ENCODE assay signal across 12 mouse cellular contexts in the genomic region with DNA sequence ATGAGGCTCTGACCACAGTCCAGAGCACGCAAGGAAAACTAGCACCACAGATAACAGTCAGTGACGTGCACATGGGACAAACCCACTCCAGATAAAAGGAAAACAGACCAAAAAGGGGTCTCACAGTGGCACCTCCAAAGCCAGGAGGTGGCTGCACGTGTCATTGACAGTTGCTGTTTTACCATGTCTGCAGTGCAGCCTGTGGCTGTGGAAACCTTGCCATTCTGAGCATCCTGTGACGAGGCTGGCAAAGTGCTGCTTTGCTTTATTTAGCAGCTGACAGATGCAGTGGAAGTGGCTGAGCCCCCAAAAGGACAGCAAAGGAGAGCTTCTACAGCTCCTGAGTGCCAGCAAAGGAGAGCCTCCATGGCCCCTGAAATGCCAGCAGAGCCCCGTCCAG.
DNase-seq lines count a peak whose midpoint lies in the region; ATAC-seq lines count a peak whose summit lies in the region.
"Had no signal": no experiment of that assay in that cellular context is flagged by ENCODE, and none has a peak within 500 bp of the region (broad histone marks: within the 10 kb centered on the region; RNA-seq: fewer than 3 reads in every experiment).

No protein-coding gene starts in this region.

- H3K27me3 ChIP-seq in heart, embryonic 13.5 days (replicated peaks) = peaks cover 3% of the 10 kb centered on the region
- H3K27me3 ChIP-seq: embryonic facial prominence, embryonic 13.5 days; liver, embryonic 13.5 days had no signal

- peaks cover 25% of the 10 kb centered on the region for H3K36me3 ChIP-seq in heart, embryonic 13.5 days
- H3K36me3 ChIP-seq: liver, embryonic 13.5 days had no signal

- H3K4me3 ChIP-seq in heart, embryonic 13.5 days = no peak overlapping the region
- H3K4me3 ChIP-seq: embryonic facial prominence, embryonic 13.5 days; liver, embryonic 13.5 days; myocyte had no signal

- intact Hi-C loops in left cerebral cortex, postnatal 36 days (cut with DNase I) = no loop called here

- no peak overlapping the region for H3K4me2 ChIP-seq in heart, embryonic 13.5 days
- H3K4me2 ChIP-seq: embryonic facial prominence, embryonic 13.5 days; liver, embryonic 13.5 days had no signal

- peaks cover 44% of the 10 kb centered on the region for H3K4me1 ChIP-seq in heart, embryonic 13.5 days
- H3K4me1 ChIP-seq: liver, embryonic 13.5 days had no signal

- peak overlapping the region; percentile 85 for H3K27ac ChIP-seq in heart, embryonic 13.5 days (replicated peaks)
- H3K27ac ChIP-seq: embryonic facial prominence, embryonic 13.5 days; hindbrain, postnatal 0 days; liver, embryonic 13.5 days had no signal

- H3K9ac ChIP-seq in heart, embryonic 13.5 days = no peak overlapping the region
- H3K9ac ChIP-seq: embryonic facial prominence, embryonic 13.5 days; liver, embryonic 13.5 days had no signal

- no peaks in the 10 kb centered on the region for H3K9me3 ChIP-seq in heart, embryonic 13.5 days
- H3K9me3 ChIP-seq: embryonic facial prominence, embryonic 13.5 days; liver, embryonic 13.5 days had no signal

- peak; percentile 44 for DNase-seq in cerebellum, adult 11 months
- peak; percentile 76 for DNase-seq in cerebellum, adult 9-10 months
- DNase-seq in left cerebral cortex, postnatal 36 days (ENCODE audit: low spot score in 2 of 2) = peak; percentile 69 to 75
- no peak for DNase-seq in kidney, adult 9 months
- no peak for DNase-seq in B cell, adult 2 months
- DNase-seq in lung, postnatal 10 days = no peak
- no peak for DNase-seq in gastrocnemius, postnatal 25 days
- DNase-seq: liver, embryonic 13.5 days had no signal

- ATAC-seq in heart, embryonic 13.5 days (ENCODE audit: extremely low read depth, insufficient number of reproducible peaks, low FRiP score, low TSS enrichment) = no peak
- ATAC-seq: hindbrain, postnatal 0 days had no signal

- 34% methylated on average over 5 of the region's 5 CpGs for WGBS in heart, embryonic 13.5 days

Comparison
In these comparisons a context has a peak if more than half of its experiments do, and no peak if none do; other contexts are left out.
1. DNase-seq: peak in cerebellum, adult 11 months (single experiment), cerebellum, adult 9-10 months (single experiment) and left cerebral cortex, postnatal 36 days (2 of 2); none in kidney, adult 9 months (single experiment), B cell, adult 2 months (0 of 2), lung, postnatal 10 days (single experiment) and gastrocnemius, postnatal 25 days (single experiment).